ENCODE assay signal across 17 mouse cellular contexts in genomic region chr5:127815292-127815691, GRCm38 (mm10).
"Had no signal": no experiment of that assay in that cellular context is flagged by ENCODE, and none has a peak within 500 bp of the region (broad histone marks: within the 10 kb centered on the region; RNA-seq: fewer than 3 reads in every experiment).

No protein-coding gene starts in this region.

- H3K4me1 ChIP-seq: kidney, embryonic 15.5 days; liver, embryonic 15.5 days; lung, embryonic 15.5 days; stomach, embryonic 15.5 days had no signal

- H3K9me3 ChIP-seq: kidney, embryonic 15.5 days; lung, embryonic 15.5 days; stomach, embryonic 15.5 days had no signal

- H3K27ac ChIP-seq: kidney, embryonic 15.5 days; left cerebral cortex, adult 2 months; liver, embryonic 15.5 days; lung, embryonic 15.5 days; stomach, embryonic 15.5 days had no signal

- H3K36me3 ChIP-seq: kidney, embryonic 15.5 days; liver, embryonic 15.5 days; lung, embryonic 15.5 days; stomach, embryonic 15.5 days had no signal

- H3K4me2 ChIP-seq: kidney, embryonic 15.5 days; liver, embryonic 11.5 days; liver, embryonic 15.5 days; lung, embryonic 15.5 days; midbrain, embryonic 11.5 days; stomach, embryonic 15.5 days had no signal

- H3K27me3 ChIP-seq: kidney, embryonic 15.5 days; liver, embryonic 15.5 days; lung, embryonic 15.5 days; stomach, embryonic 15.5 days had no signal

- DNase-seq: kidney, adult 8-10 months; kidney, postnatal 10 days; kidney, postnatal 36 days; layer of hippocampus, postnatal 36 days; lung, postnatal 14 days; midbrain, embryonic 14.5 days; right cerebral cortex, postnatal 14 days; spleen, adult 18-20 months; thymus, adult 18-20 months; thymus, postnatal 36 days had no signal

- H3K4me3 ChIP-seq: kidney, embryonic 15.5 days; left cerebral cortex, adult 2 months; liver, embryonic 15.5 days; lung, embryonic 15.5 days; stomach, embryonic 15.5 days had no signal

- H3K9ac ChIP-seq: kidney, embryonic 15.5 days; liver, embryonic 15.5 days; lung, embryonic 15.5 days; stomach, embryonic 15.5 days had no signal
